Mouse (Mus musculus) embryonic facial prominence, embryonic 15.5 days (tissue): ENCODE measurements around the gene Ptpa. TPM values are rescaled to one million over a fixed set of nuclear protein-coding genes. Genes with fewer than 3 reads are reported as not detected.

Source experiments
- ATAC-seq: fragments of 200-750 bp; cut with Nextera tagmentation; 2 replicates; pipeline ENCODE4 v1.8.0; 2017; ENCODE audit warnings: low read depth, moderate TSS enrichment; ENCODE audit not compliant: insufficient number of reproducible peaks, low FRiP score, low TSS enrichment
- H3K27ac ChIP-seq: fragments of 300-500 bp; sonication (generic); replicated peaks from 2 replicates; pipeline ENCODE4 v1.5.1; 2015; ENCODE audit warnings: mild to moderate bottlenecking, inconsistent platforms
- H3K27me3 ChIP-seq: fragments of 300-500 bp; sonication (generic); 2 replicates; pipeline ENCODE4 v1.6.1; 2015; ENCODE audit warnings: inconsistent platforms
- H3K36me3 ChIP-seq: fragments of 300-500 bp; sonication (generic); 2 replicates; pipeline ENCODE4 v1.6.1; 2015; ENCODE audit warnings: mild to moderate bottlenecking, inconsistent platforms
- H3K4me1 ChIP-seq: fragments of 300-500 bp; sonication (generic); 2 replicates; pipeline ENCODE4 v1.6.1; 2015; ENCODE audit warnings: inconsistent platforms
- H3K4me2 ChIP-seq: fragments of 300-500 bp; sonication (generic); replicated peaks from 2 replicates; pipeline ENCODE4 v1.6.1; 2015; ENCODE audit warnings: mild to moderate bottlenecking, inconsistent platforms
- H3K4me3 ChIP-seq: fragments of 300-500 bp; sonication (generic); replicated peaks from 2 replicates; pipeline ENCODE4 v1.5.1; 2015; ENCODE audit warnings: mild to moderate bottlenecking, inconsistent platforms
- H3K9ac ChIP-seq: fragments of 300-500 bp; sonication (generic); 2 replicates; pipeline ENCODE4 v1.6.1; 2015; ENCODE audit warnings: inconsistent platforms
- H3K9me3 ChIP-seq: fragments of 300-500 bp; sonication (generic); replicated peaks from 2 replicates; pipeline ENCODE4 v1.6.1; 2016; ENCODE audit warnings: inconsistent platforms
- WGBS: fragments of 180-500 bp; shearing (Covaris S2); methylation state at CpG from one replicate; pipeline ENCODE4 v1.1.7; 2015; 5-methylcytosine and 5-hydroxymethylcytosine counted together
- polyA plus RNA-seq: library from polyadenylated mRNA; unstranded; fragments of >200 nt; fragmentation: Nextera tagmentation; extraction: Ambion mirVana; gene quantifications from 2 replicates; pipeline ENCODE4 v1.2.1, GENCODE M21; 2015

Ptpa gene
- 146 and 154 TPM in 2 replicates for polyA plus RNA-seq

DNA sequence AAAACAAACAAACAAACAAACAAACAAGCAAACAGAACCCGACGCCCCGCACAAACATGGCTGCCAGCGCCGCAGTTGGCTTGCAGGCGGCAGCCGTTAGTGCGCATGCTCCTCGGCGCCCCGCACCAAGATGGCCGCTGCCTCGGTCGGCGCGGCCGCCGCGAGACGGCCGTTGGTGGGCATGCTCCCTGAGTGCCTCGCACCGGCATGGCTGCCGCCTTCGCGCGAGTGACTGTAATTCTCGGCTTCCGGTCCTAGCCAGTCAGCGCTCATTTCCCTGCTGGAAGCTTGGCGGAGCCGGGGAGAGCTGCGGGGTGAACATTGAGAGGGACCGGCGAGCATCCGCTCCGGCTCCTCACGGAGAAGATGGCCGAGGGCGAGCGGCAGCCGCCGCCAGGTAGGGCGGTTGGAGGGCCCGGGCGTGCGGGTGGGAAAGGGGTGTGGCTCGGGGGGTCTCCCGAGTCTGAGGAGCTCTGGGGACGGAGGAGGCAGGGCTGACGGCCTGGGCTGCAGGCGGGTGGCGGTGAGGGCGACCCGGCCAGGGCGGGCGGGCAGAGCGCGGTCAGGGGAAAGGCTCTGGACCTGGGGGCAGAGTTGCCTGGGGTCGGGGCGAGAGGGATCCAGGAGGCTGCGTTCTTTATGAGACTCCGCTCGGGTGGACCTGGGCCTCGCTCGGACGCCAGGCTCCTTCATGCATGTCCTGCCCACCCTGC lies at the start of gene Ptpa:
TSS of gene Ptpa (plus strand) at position 104 of the 713 bp plus-strand sequence.
- Histone ChIP-seq H3K9ac (peak within 1 kb of the TSS; percentile 88), H3K4me2 (peak within 1 kb of the TSS; percentile 82), H3K9me3 (no peaks in the 10 kb centered on the region), H3K4me3 (peak within 1 kb of the TSS; percentile 89), H3K36me3 (peaks cover 2% of the 10 kb centered on the region; the same call in 1 of the 2 replicates), H3K27me3 (no peaks in the 10 kb centered on the region), H3K27ac (peak within 1 kb of the TSS; percentile 98), H3K4me1 (peaks cover 41% of the 10 kb centered on the region)
- ATAC-seq = peak; percentile 92
- WGBS = under 1% methylated on average over 64 of the region's 67 CpGs

- Histone ChIP-seq H3K36me3 (peaks cover 49% of the 10 kb centered on the region), H3K27ac (no peak overlapping the region), H3K4me3 (no peak overlapping the region), H3K9me3 (no peaks in the 10 kb centered on the region), H3K4me2 (no peak overlapping the region), H3K4me1 (peaks cover 12% of the 10 kb centered on the region), H3K9ac (no peak overlapping the region), H3K27me3 (no peaks in the 10 kb centered on the region)
- WGBS = 60% methylated on average over 5 of the region's 5 CpGs
- ATAC-seq = no peak
Observed at GRCm38 (mm10) chr2:30366203-30366602, 49.6 kb upstream of the Ptpa start.

DNA sequence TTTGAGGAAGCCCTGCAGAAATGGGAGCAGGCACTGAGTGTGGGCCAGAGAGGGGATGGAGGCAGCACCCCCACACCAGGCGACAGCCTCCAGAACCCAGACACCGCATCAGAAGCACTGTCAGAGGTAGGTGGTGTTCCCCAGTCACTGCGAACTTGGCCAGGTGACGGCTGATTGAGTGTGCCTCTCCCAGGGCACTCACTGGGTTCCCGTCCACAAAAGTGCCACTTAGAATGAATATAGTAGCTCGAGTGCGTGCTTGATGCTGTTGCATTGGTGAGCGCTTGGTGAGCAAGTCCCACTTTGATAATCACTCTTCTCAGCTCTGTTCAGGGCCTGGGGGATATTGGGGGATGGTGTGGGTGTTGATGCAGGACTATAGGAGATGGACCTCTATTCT lies 44.3 kb upstream of the Ptpa start:
- Histone ChIP-seq H3K27ac (no peak overlapping the region), H3K4me1 (no peaks in the 10 kb centered on the region; the same call in 1 of the 2 replicates), H3K9me3 (no peaks in the 10 kb centered on the region), H3K9ac (no peak overlapping the region), H3K4me2 (no peak overlapping the region), H3K27me3 (no peaks in the 10 kb centered on the region), H3K36me3 (peaks cover 91% of the 10 kb centered on the region), H3K4me3 (no peak overlapping the region)
- no peak for ATAC-seq
- 94% methylated on average over 8 of the region's 8 CpGs for WGBS

DNA sequence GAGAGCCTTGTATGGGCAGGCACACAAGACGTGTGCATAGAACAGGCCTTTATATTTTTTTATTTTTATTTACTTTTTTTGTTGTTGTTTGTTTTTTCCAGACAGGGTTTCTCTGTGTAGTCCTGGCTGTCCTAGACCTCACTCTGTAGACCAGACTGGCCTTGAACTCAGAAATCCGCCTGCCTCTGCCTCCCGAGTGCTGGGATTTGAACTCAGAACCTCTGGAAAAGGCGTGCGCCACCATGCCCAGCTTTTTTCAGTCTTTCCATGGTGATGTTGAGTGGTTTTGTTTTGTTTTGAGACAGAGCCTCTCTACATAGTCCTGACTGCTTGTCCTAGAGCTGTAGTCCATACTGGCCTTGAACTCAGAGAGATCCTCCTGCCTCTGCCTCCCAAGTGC lies 43.1 kb upstream of the Ptpa start:
- 93% methylated on average over 5 of the region's 5 CpGs for WGBS
- Histone ChIP-seq H3K4me1 (no peaks in the 10 kb centered on the region; the same call in 1 of the 2 replicates), H3K36me3 (peaks cover 90% of the 10 kb centered on the region), H3K9ac (no peak overlapping the region), H3K27me3 (no peaks in the 10 kb centered on the region), H3K27ac (no peak overlapping the region), H3K4me2 (no peak overlapping the region), H3K9me3 (no peaks in the 10 kb centered on the region), H3K4me3 (no peak overlapping the region)
- ATAC-seq = no peak

- 92% methylated on average over 10 of the region's 10 CpGs for WGBS
- ATAC-seq = no peak
- no peaks in the 10 kb centered on the region; the same call in 1 of the 2 replicates for H3K4me1 ChIP-seq
- H3K4me2 ChIP-seq = no peak overlapping the region
- no peaks in the 10 kb centered on the region for H3K27me3 ChIP-seq
- H3K9ac ChIP-seq = no peak overlapping the region
- H3K27ac ChIP-seq = no peak overlapping the region
- H3K4me3 ChIP-seq = no peak overlapping the region
- no peaks in the 10 kb centered on the region for H3K9me3 ChIP-seq
- peaks cover 87% of the 10 kb centered on the region for H3K36me3 ChIP-seq
Observed at GRCm38 (mm10) chr2:30375893-30376292, 39.9 kb upstream of the Ptpa start.

DNA sequence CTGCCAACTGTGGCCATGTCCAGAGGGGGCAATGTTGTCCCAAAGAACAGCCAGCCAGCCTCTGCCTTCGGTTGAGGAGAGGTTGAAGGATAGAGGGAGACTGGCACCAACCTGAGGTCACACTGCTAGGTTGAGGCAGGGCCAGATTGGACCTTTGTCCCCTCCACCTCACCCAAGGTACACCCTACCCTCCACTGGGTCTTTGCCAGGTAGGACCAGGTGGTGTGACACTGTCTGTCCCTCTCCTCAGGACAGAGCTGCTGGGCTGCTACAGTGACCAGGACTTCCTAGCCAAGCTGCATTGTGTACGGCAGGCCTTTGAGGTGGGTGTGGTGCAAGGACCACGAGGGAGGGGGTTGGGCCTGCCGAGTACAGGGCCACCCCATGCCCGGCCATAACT lies 38.1 kb upstream of the Ptpa start:
- H3K27me3 ChIP-seq = no peaks in the 10 kb centered on the region
- H3K9me3 ChIP-seq = no peaks in the 10 kb centered on the region
- H3K36me3 ChIP-seq = peaks cover 86% of the 10 kb centered on the region
- 81% methylated on average over 5 of the region's 5 CpGs for WGBS
- ATAC-seq = peak; percentile 31; the same call in 1 of the 2 replicates
- H3K27ac ChIP-seq = no peak overlapping the region
- no peak overlapping the region for H3K9ac ChIP-seq
- H3K4me2 ChIP-seq = no peak overlapping the region
- no peak overlapping the region for H3K4me3 ChIP-seq
- no peaks in the 10 kb centered on the region; the same call in 1 of the 2 replicates for H3K4me1 ChIP-seq

- H3K27ac ChIP-seq = no peak overlapping the region
- no peaks in the 10 kb centered on the region for H3K27me3 ChIP-seq
- no peak overlapping the region for H3K4me2 ChIP-seq
- H3K4me3 ChIP-seq = no peak overlapping the region
- WGBS = 89% methylated on average over 7 of the region's 7 CpGs
- H3K9ac ChIP-seq = no peak overlapping the region
- ATAC-seq = no peak
- no peaks in the 10 kb centered on the region for H3K9me3 ChIP-seq
- no peaks in the 10 kb centered on the region; the same call in 1 of the 2 replicates for H3K4me1 ChIP-seq
- peaks cover 89% of the 10 kb centered on the region for H3K36me3 ChIP-seq
Observed at GRCm38 (mm10) chr2:30379307-30379706, 36.5 kb upstream of the Ptpa start.

- Histone ChIP-seq H3K27ac (no peak overlapping the region), H3K9ac (no peak overlapping the region), H3K4me3 (no peak overlapping the region), H3K27me3 (no peaks in the 10 kb centered on the region), H3K36me3 (peaks cover 94% of the 10 kb centered on the region), H3K9me3 (no peaks in the 10 kb centered on the region), H3K4me1 (no peaks in the 10 kb centered on the region; the same call in 1 of the 2 replicates), H3K4me2 (no peak overlapping the region)
- WGBS = 87% methylated on average over 10 of the region's 10 CpGs
- no peak for ATAC-seq
Observed at GRCm38 (mm10) chr2:30380564-30381376, 35.1 kb upstream of the Ptpa start.

GRCm38 (mm10) chr2:30381377-30381725 lies 34.5 kb upstream of the Ptpa start:
- Histone ChIP-seq H3K27ac (no peak overlapping the region), H3K27me3 (no peaks in the 10 kb centered on the region), H3K9me3 (no peaks in the 10 kb centered on the region), H3K36me3 (peaks cover 89% of the 10 kb centered on the region), H3K4me2 (no peak overlapping the region), H3K9ac (no peak overlapping the region), H3K4me3 (no peak overlapping the region), H3K4me1 (no peaks in the 10 kb centered on the region)
- WGBS = 81% methylated on average over 4 of the region's 4 CpGs
- ATAC-seq = no peak

DNA sequence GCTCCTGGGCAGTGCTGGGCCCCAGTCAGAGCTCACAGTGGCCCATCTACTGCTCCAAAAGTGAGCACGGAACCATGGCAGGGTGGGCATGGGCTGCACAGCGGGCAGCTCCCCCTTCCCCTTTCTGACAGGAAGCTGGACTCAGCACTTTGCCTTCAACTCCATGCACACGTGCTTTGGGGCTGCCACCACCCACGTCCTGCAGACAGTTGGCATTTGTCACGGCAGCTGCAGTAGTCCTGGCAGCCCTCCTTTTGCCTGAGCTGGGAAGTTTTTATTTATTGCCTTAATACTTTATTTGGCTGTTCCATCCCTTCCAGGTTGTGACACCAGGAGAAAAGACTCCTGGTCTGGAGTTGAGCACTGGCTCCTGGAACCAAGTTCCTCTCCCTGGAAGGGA lies 31.0 kb upstream of the Ptpa start:
- Histone ChIP-seq H3K36me3 (peaks cover 57% of the 10 kb centered on the region), H3K27me3 (no peaks in the 10 kb centered on the region), H3K9me3 (no peaks in the 10 kb centered on the region), H3K9ac (no peak overlapping the region), H3K4me2 (no peak overlapping the region), H3K4me3 (no peak overlapping the region), H3K4me1 (no peaks in the 10 kb centered on the region), H3K27ac (no peak overlapping the region)
- no peak for ATAC-seq
- 80% methylated on average over 5 of the region's 5 CpGs for WGBS

GRCm38 (mm10) chr2:30385591-30385990 lies 30.2 kb upstream of the Ptpa start:
- Histone ChIP-seq H3K4me2 (no peak overlapping the region), H3K4me1 (no peaks in the 10 kb centered on the region), H3K27ac (no peak overlapping the region), H3K9ac (no peak overlapping the region), H3K36me3 (peaks cover 51% of the 10 kb centered on the region), H3K4me3 (no peak overlapping the region), H3K9me3 (no peaks in the 10 kb centered on the region), H3K27me3 (no peaks in the 10 kb centered on the region)
- WGBS = 72% methylated on average over 4 of the region's 4 CpGs
- no peak for ATAC-seq
